Mouse (Mus musculus) ES-E14 (cell line): ENCODE measurements at regions not wholly inside any gene's neighbourhood (a gene's known extent, or its start where the extent isn't known, plus 50 kb on each side); places are given as distances from the start of the nearest gene placed in this dataset.

Source experiments
- DNase-seq: peaks from one replicate; pipeline ENCODE4 v3.0.0-alpha.2; 2013; ENCODE audit warnings: low read depth, low spot score
- H3K27ac ChIP-seq: 2 replicates; pipeline ENCODE4 v1.5.1; 2012; ENCODE audit warnings: low read depth, mild to moderate bottlenecking, low read length, moderate library complexity, mixed read lengths; ENCODE audit not compliant: poor library complexity, insufficient read depth, severe bottlenecking
- H3K36me3 ChIP-seq: 2 replicates; pipeline ENCODE4 v1.6.1; 2012; ENCODE audit warnings: mild to moderate bottlenecking, low read length, moderate library complexity, mixed read lengths; ENCODE audit not compliant: control insufficient read depth, poor library complexity, insufficient read depth, severe bottlenecking
- H3K4me1 ChIP-seq, 2 experiments: fragments of 150-350 bp in 1 of 2; sonication (generic) in 1 of 2; 2 replicates each; pipeline ENCODE4 v1.6.1; 2012; ENCODE audit warnings: low read length in 2 of 2, mild to moderate bottlenecking in 1 of 2, mixed read lengths in 1 of 2; ENCODE audit not compliant: control insufficient read depth in 2 of 2, insufficient read depth in 2 of 2, poor library complexity in 1 of 2
- H3K4me3 ChIP-seq, 2 experiments: fragments of 150-350 bp in 1 of 2; sonication (generic) in 1 of 2; 2 replicates each; pipeline ENCODE4 v1.5.1; 2012; ENCODE audit warnings: low read length in 2 of 2, low read depth in 1 of 2, mild to moderate bottlenecking in 1 of 2, mixed read lengths in 1 of 2; ENCODE audit not compliant: insufficient read depth in 1 of 2, poor library complexity in 1 of 2, severe bottlenecking in 1 of 2
- H3K9ac ChIP-seq: 2 replicates; pipeline ENCODE4 v1.6.1; 2012; ENCODE audit warnings: low read depth, mild to moderate bottlenecking, low read length, mixed read lengths; ENCODE audit not compliant: poor library complexity, insufficient read depth, severe bottlenecking
- H3K9me3 ChIP-seq: fragments of 150-350 bp; sonication (generic); 2 replicates; pipeline ENCODE4 v1.6.1; 2012; ENCODE audit warnings: low read depth, mild to moderate bottlenecking, low read length; ENCODE audit not compliant: control insufficient read depth, insufficient read depth
- CHD2 ChIP-seq: IDR thresholded peaks from 2 replicates; pipeline ENCODE4 v1.6.1; 2014; ENCODE audit warnings: mild to moderate bottlenecking, low read depth, low read length, inconsistent platforms
- HCFC1 ChIP-seq: IDR thresholded peaks from 2 replicates; pipeline ENCODE4 v1.6.1; 2012; ENCODE audit warnings: low read length, inconsistent platforms, borderline replicate concordance; ENCODE audit not compliant: insufficient read depth
- MAFK ChIP-seq: IDR thresholded peaks from 2 replicates; pipeline ENCODE4 v1.6.1; 2014; ENCODE audit warnings: mild to moderate bottlenecking, low read depth, low read length, inconsistent platforms; ENCODE audit not compliant: insufficient read depth
- ZC3H11A ChIP-seq: IDR thresholded peaks from 2 replicates; pipeline ENCODE4 v1.6.1; 2012; ENCODE audit warnings: low read depth, mild to moderate bottlenecking, inconsistent platforms, low read length, borderline replicate concordance
- ZNF384 ChIP-seq: IDR thresholded peaks from 2 replicates; pipeline ENCODE4 v1.6.1; 2012; ENCODE audit warnings: low read depth, low read length, inconsistent platforms
- in situ Hi-C, 2 experiments: fragments of 600-800 bp; cut with MboI; formaldehyde crosslinking; loops; one replicate each; pipeline ENCODE4 v1.15.1; 2025; ENCODE audit warnings: low sequenced_read_pairs in 2 of 2, inconsistent platforms in 1 of 2; ENCODE audit not compliant: unreplicated experiment in 2 of 2

GRCm38 (mm10) chr13:57353976-57354375 is 458.2 kb upstream of the Trpc7 start:
- Histone ChIP-seq H3K4me1 (peaks cover 0 to 9% of the 10 kb centered on the region in 2 experiments; a peak in 1 of 4 replicates), H3K36me3 (no peaks in the 10 kb centered on the region), H3K9ac (no peak overlapping the region), H3K4me3 (no peak overlapping the region), H3K9me3 (no peaks in the 10 kb centered on the region), H3K27ac (no peak overlapping the region)
- in situ Hi-C loops = no loop called here
- DNase-seq = no peak
- no peak for TF ChIP-seq MAFK
- no peak for TF ChIP-seq ZNF384
- no peak for TF ChIP-seq ZC3H11A
- TF ChIP-seq HCFC1 = no peak
- TF ChIP-seq CHD2 = no peak

- Histone ChIP-seq H3K9me3 (no peaks in the 10 kb centered on the region), H3K4me3 (no peak overlapping the region), H3K9ac (no peak overlapping the region), H3K4me1 (no peaks in the 10 kb centered on the region), H3K27ac (no peak overlapping the region), H3K36me3 (no peaks in the 10 kb centered on the region)
- no peak for DNase-seq
- in situ Hi-C loops = no loop called here
- no peak for TF ChIP-seq ZNF384
- TF ChIP-seq ZC3H11A = no peak
- no peak for TF ChIP-seq MAFK
Observed at GRCm38 (mm10) chr13:57350828-57351227, 455.0 kb upstream of the Trpc7 start.

GRCm38 (mm10) chr13:57338676-57339075 is 442.9 kb upstream of the Trpc7 start:
- H3K4me1 ChIP-seq = no peaks in the 10 kb centered on the region
- no peaks in the 10 kb centered on the region for H3K36me3 ChIP-seq
- in situ Hi-C loops = no loop called here
- no peak for DNase-seq
- H3K9ac ChIP-seq = no peak overlapping the region
- H3K4me3 ChIP-seq = no peak overlapping the region
- no peaks in the 10 kb centered on the region for H3K9me3 ChIP-seq
- TF ChIP-seq HCFC1 = no peak
- no peak for TF ChIP-seq ZC3H11A
- TF ChIP-seq MAFK = no peak
- no peak for TF ChIP-seq ZNF384
- TF ChIP-seq CHD2 = no peak
- no peak overlapping the region for H3K27ac ChIP-seq

GRCm38 (mm10) chr13:57336596-57336995 is 440.8 kb upstream of the Trpc7 start:
- no peak for TF ChIP-seq HCFC1
- TF ChIP-seq CHD2 = no peak
- no peak for TF ChIP-seq ZC3H11A
- TF ChIP-seq ZNF384 = no peak
- no peak for TF ChIP-seq MAFK
- no peak overlapping the region for H3K9ac ChIP-seq
- in situ Hi-C loops = no loop called here
- no peaks in the 10 kb centered on the region for H3K4me1 ChIP-seq
- no peak overlapping the region for H3K4me3 ChIP-seq
- no peak for DNase-seq
- no peaks in the 10 kb centered on the region for H3K36me3 ChIP-seq
- no peak overlapping the region for H3K27ac ChIP-seq
- H3K9me3 ChIP-seq = no peaks in the 10 kb centered on the region

GRCm38 (mm10) chr13:57332976-57333375 is 437.2 kb upstream of the Trpc7 start:
- no peak for DNase-seq
- Histone ChIP-seq H3K9ac (no peak overlapping the region), H3K4me3 (no peak overlapping the region), H3K36me3 (no peaks in the 10 kb centered on the region), H3K27ac (no peak overlapping the region), H3K4me1 (peaks cover 0 to 6% of the 10 kb centered on the region in 2 experiments; a peak in 1 of 4 replicates), H3K9me3 (no peaks in the 10 kb centered on the region)
- in situ Hi-C loops = no loop called here
- TF ChIP-seq ZNF384 = no peak
- no peak for TF ChIP-seq ZC3H11A
- TF ChIP-seq HCFC1 = no peak
- no peak for TF ChIP-seq MAFK
- no peak for TF ChIP-seq CHD2
